Mouse (Mus musculus) sigmoid colon, adult 10 weeks (tissue): ENCODE results near the gene Tnfaip6. TPM values are rescaled to one million over a fixed set of nuclear protein-coding genes. Genes with fewer than 3 reads are reported as not detected.

Experiments
- polyA plus RNA-seq: library from polyadenylated mRNA; stranded (reverse); fragments of 350-450 nt; fragmentation: Illumina TruSeq; extraction: RNeasy Lipid Tissue Mini Kit (QIAGEN cat#74804); gene quantifications from one replicate; pipeline ENCODE4 v1.2.3, GENCODE M21; 2014; ENCODE audit warnings: low read depth, low replicate concordance

Tnfaip6 gene
- 1.5 TPM for polyA plus RNA-seq

GRCm38 (mm10) chr2:52037882-52038281 lies at the start of gene Tnfaip6:
Gene Tnfaip6 (plus strand): TSS chr2:52038009.

GRCm38 (mm10) chr2:52072491-52073140 lies 34.8 kb downstream of the Tnfaip6 start, which contains the start of gene Rif1:
Gene Rif1 (plus strand): TSS chr2:52072832.

Other genes with a start within 250 kb of the Tnfaip6 start
- gene Rbm43, start 102.8 kb upstream of the Tnfaip6 start, polyA plus RNA-seq, result 31.6 TPM
- 77.9 TPM for gene Nmi, start 64.5 kb upstream of the Tnfaip6 start, polyA plus RNA-seq
- 57.5 TPM for gene Rif1, start 34.8 kb downstream of the Tnfaip6 start, polyA plus RNA-seq